Mouse (Mus musculus) spleen, postnatal 36 days (tissue): ENCODE data around the gene Relb.
"Not testable (repeated sequence)": the region's sequence is repeated elsewhere in the genome, so short reads cannot be mapped to it uniquely, and the experiment has no call there.

Source experiments
- DNase-seq, 2 experiments: peaks; one replicate each; pipeline ENCODE4 v3.0.0; 2022; ENCODE audit warnings: low spot score in 2 of 2, mixed read lengths in 1 of 2

Relb gene

DNA sequence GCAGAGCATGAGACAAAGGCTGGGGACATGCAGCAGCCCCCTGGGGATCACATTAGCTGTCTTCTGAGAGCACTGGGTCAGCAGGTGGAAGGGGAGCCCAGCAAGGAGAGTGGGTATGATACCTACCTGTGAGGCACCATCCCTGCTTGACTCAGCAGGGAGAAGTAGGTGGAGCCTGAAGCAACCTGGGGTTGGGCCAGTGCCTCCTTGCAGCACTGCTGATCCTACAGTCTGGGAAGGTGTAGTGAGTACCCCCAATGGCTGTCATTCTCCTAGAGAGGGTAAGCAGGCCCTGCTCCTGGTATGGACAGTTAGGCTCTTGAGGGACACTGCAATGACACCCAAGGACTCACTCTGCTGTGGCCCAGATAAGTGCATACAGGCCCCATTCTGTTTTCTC lies 3.0 kb upstream of the Relb start:
- DNase-seq: no peak

DNA sequence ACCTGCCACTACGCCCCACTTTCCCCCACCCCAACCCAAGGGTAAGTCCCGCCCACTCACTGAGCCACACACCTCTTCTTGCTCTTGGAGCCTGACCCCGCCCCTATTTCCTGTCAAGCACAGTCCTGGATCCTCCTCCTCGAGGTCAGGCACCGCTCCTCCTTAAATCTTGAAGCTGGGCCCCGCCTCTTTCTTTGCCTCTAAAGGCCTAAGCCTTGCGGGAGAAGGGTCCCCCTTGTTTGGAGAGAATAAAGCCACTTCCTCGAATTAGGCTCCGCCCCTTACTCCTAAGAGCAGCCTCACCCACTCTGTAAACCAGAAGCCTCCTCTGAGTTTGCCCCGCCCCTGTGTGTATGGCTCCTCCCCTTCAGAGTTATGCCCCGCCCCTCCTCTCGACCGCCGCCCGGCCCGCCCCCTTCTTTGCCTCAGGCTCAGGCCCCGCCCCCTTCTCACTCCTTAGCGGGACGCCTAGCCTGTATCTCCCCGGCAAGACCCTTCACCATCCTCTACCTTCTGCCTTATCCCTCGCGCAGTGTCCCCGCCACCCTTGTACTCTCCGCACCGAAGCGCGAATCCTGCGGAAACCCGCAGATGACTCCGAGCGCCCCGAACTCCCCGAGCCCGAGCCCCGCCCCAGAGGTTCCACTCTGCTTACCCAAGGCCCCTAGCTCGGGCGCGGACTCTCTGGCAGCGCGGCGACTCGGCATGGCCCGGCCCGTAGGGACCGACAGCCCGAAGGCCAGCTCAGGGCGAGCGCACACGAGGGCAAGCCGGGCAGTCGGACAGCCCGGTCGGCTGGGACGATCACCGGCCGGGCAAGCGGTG lies 490 bp downstream of the Relb start:
- peak; percentile 99 for DNase-seq

DNA sequence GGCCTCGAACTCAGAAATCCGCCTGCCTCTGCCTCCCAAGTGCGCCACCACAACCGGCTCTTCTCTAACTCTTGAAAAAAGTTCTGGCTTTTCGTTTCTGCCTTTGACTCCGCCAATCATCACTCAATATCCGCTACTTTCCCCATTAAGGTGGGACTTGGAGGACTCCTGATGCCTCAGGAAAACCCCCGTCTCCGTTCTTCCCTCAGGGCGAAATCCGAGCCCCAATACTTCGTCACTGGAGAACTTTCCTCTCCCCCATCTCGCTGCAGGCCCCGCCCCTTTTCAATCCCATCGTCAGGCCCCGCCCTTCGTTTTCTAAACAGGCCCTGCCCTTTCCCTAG lies 1.1 kb downstream of the Relb start:
- DNase-seq: no peak

DNA sequence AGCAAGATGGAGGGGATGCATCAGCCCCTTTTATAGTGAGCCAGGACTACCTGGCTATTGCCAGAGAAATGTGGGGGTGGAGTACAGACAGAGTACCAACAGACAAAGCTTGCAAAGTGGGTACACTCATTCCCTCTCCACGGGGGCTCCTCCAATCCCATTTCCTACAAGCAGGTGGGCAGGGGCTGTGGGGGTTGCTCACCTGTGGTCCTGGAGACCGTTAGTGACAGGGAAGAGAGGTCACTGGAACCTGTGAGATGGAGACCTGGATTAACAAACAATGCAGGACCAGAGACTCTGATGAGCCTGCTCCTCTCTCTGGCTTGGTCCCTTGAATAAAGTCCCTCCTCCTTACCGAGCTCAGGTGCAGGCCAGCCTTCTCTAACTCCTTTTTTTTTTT lies 1.5 kb downstream of the Relb start:
- DNase-seq: no peak

DNA sequence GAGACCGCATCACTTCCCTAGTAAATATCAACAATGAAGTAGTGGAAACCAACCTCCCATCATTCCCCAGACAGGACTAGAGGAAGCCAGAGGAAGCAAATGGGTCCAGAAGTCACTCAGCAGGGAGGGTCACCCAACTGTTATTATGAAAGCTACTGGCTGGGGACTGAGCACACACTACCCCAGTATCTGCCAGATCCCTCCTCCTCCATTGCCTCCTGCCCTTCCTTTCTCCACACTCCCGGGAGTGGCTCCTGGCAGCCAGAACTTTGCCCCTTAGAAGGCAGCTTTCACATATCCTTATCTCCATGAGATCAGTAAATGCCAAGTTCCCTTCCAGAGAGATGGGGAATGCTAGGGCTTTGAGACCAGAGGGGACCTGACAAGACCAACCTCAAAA lies 5.8 kb downstream of the Relb start:
- no peak for DNase-seq

DNA sequence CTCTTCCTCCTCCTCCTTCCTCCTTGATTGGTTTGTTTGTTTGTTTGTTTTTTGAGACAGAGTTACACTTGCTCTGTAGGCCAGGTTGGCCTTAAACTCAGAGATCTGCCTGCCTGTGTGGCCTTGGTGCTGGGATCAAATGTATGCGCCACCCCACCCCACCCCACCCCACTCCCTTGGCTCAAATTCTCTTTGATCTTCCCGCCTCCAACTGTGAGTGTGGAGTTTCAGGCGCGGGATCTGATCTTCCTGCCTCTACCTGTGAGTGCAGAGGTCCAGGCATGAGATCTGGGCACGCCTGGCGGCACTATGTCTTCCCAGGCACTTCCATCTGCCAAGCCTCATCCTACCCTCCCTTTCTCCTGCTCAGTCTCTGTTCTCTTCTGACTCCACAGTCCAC lies 7.0 kb downstream of the Relb start:
- DNase-seq: no peak

DNA sequence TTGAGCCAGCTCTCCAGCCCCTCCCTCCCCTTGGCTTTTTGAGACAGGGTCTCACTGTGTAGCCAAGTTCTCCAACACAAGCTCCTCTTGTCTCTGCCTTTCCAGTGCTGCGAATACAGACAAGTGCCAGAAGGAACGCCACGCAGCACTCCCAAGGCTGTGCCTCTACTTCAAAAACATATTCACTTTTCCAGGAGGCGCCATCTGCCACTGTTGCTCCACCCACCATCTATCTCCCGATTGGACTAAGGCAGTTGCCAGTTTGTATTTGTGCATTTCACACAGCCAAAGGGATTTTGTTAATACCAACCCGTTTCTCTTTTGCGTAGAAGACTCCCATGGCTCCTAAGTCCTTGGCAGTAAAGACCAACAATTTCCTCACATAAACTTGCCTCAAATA lies 8.4 kb downstream of the Relb start:
- no peak for DNase-seq

DNA sequence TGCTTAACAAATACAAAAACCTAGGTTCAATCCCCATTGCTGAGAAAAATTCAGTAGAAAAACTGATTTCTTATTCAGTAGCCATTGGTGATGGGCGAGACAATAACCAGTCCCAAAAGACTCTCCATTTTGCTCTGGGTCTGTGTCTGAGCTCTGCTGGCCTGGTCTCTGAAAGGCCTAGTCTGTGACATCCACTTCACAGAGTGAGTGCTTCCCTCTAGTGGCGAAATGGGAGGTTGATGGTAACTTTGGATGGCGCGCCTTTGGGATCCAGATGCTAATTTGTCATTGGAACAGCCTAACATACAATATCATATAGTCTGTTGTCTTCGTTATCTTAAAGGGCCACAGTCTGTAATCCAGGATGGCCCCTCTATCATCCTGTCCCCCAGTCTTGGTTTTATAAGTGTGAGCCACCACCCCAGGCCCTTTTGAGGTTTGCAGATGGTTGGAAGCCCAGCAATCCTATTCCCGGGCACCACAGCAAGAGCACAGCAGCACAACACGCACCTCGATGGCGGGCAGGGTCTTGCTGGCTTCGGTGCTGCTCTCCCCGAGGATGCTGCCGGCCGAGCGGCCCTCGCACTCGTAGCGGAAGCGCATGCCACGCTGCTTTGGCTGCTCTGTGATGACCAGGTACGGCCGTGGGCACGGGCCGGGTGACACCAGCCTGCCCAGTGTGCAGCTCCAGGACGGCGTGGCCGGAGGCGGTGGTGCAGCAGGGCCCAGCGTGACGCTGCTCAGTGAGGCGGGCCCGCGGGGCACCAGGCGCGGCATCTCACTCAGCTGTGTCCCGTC lies 10.0 kb downstream of the Relb start:
- peak; percentile 50 to 64 for DNase-seq

DNA sequence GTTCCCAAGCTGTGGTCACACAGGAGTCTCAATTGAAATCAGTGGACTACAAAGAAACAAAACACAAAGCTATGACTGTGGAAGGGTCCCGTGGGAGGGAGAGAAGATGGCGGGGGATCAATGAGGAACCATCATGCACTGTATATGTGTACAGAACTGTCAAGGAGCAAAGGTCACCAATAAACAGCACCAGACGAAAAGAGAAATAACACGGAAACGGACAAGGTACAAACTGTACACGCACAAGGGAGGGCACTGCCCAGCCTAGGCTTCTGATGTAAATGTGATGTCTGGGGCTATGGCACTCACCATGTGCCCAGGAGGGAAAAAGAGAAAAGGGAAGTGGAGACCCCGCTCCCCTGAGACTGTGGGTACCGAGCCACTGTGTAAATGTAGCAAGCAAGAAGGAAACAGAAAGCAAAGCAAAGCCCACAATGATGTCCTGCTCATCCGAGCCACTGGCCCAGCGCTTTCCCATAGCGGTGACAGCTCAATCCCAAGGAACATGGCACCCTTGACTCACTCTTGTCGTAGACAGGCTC lies 14.1 kb downstream of the Relb start:
- DNase-seq: peak; percentile 78 to 83

DNA sequence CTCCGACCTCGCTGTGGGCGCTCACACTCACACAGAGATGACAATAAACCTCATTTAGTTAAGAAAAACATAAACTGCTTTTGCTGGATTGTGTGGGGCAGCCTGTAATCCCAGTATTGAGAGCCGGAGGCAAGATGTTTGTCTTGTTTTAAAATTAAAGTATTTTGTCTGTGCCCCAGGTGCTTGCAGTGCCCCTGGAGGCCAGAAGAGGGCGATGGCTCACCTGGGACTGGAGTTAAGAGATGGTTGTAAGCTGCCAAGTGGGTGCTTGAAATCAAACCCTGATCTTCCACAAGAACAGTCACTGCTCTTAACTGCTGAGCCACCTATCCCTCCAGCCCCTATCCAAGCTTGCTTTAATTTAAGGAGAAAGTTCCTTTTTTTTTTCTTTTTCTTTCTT lies 18.3 kb downstream of the Relb start:
- no peak for DNase-seq

DNA sequence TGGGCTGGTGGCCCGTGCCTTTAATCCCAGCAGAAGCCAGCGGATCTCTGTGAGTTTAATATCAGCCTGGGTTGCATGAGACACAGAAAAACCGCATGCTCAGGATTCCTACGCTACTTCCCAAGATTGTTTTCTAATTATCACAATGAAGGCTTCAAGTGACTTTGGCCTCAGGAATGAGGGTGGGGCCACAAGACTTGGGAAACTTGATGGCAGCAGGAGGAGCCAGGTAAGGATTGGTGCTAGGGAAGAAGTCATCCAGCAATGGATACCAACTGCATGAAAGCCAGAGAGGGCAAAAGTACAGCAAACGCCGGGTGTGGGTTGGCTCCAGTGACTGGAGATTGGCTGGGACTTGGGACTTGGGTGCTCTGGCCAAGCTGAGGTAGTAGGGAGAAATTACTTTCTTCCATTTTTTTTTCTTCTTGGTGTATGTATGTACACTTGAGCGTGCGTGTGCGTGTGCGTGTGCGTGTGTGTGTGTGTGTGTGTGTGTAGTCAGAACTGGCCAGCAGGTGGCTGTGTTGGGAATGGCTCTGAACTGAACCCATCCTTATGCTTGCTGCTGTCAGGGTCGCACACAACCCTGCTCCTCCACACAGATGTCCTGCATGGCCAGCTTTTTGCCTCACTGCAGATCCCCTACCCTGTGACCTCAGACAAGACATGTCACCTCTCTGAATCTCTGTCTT lies 19.5 kb downstream of the Relb start:
- no peak for DNase-seq

DNA sequence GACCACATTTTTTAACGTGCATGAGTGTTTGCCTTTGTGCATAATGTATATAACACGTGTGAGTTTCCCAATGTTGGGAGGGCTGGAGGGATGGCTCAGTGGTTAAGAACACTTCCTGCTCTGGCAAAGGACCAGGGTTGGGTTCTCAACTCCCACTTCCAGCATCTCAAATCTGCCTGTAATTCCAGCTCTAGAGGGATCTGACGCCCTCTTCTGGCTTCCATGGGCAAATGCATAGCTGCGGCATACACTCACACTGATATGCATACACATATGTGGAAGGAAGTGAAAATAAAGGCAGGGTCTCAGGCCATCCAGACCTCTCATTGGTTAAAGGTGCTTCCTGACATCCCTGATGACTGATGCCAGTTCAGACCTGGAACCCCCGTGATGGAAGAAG lies 21.9 kb downstream of the Relb start:
- DNase-seq: no peak

DNA sequence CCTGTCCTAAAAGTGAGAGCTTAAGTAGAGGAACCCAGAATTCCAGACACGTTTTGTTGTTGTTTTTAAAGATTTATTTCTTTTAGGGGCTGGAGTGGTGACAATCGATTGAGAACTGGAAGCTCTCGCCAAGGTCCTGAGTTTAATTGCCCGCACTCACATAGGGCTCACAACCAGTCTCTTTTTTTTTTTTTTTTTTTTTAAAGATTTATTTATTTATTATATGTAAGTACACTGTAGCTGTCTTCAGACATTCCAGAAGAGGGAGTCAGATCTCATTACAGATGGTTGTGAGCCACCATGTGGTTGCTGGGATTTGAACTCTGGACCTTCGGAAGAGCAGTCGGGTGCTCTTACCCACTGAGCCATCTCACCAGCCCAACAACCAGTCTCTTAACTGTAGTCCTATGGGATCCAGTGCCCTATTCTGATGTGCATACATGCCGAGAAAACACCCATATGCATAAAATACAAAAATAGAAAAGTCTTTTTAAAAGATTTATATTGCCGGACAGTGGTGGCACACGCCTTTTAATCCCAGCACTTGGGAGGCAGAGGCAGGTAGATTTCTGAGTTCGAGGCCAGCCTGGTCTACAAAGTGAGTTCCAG lies 24.5 kb downstream of the Relb start:
- not testable (repeated sequence) for DNase-seq

DNA sequence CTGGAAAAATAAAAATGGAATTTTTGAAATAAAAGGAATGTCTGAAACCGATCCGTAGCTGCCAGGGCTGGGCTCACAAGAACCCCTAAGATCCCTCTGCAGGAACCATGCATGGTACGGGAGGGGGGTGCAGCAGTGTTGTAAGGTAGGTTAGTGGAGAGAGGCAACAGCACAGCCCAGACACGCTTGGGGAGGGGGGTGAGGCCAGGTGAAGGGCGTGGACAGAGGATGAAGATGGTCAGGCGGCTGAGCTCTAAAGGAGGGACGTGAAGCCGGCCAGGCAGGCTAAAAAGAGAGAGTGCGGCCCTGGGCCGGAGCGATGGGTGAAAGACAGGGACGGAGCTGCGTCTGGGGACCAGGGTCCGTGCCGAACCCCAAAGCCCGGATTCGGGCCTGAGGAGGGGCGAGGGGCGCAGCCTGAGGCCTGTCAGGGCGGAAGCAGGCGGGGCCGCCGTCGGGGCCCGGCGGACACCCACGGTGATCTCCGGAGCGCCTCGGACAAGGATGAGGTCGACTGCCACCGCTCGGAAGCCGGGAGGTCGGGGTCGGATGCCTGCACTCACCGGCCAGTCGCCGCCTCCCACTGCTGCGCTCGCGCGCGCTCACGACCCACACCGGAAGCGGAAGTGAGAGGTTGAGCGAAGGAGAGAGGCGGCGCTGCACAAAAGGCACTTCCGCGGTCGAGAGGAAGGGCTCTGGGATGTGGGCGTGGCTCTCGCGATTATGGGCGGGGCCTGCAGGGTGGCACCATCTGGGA lies 25.2 kb downstream of the Relb start, which contains the start of gene Clasrp:
Gene Clasrp (minus strand): TSS at position 638 of the 757 bp plus-strand sequence.
- peak; percentile 96 to 97 for DNase-seq

DNA sequence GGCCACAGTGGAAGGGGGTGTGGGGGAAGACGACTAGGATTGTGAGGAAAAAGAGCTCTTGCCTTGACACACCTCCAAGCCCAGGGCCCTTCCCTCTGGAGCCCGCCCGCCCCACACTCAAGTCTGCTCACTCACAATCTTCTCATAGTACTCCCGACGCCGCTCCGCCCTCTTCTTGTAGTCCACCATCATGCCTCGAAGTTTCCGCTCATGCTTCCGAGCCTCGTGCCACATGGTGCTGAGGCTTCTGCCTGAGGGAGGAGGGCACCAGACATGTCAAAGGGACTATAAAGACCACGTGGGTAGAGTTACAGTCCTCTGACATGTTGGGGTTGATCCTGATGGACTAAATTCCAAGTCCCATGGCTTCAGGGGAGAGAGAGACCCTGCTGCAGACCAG lies 26.2 kb downstream of the Relb start:
- DNase-seq: no peak

DNA sequence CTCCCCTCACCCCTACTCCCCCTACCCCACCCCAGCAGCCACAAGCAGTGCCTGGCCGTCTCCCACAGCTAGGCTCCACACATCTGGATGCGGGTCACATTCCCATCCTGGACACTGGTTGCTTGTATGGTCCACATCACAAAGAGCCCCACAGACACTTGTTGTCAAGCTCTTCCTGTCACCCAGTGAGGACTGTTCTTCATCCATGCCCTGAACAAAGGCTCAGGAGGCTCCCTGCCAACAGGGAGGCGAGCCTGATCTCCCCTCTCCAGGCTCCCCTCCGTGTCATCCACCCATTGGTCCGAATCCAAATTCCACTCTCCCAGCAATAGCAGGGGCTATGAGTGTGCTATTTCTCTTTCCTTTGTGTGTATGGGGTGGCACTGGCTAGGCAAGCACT lies 28.7 kb downstream of the Relb start:
- DNase-seq: no peak

DNA sequence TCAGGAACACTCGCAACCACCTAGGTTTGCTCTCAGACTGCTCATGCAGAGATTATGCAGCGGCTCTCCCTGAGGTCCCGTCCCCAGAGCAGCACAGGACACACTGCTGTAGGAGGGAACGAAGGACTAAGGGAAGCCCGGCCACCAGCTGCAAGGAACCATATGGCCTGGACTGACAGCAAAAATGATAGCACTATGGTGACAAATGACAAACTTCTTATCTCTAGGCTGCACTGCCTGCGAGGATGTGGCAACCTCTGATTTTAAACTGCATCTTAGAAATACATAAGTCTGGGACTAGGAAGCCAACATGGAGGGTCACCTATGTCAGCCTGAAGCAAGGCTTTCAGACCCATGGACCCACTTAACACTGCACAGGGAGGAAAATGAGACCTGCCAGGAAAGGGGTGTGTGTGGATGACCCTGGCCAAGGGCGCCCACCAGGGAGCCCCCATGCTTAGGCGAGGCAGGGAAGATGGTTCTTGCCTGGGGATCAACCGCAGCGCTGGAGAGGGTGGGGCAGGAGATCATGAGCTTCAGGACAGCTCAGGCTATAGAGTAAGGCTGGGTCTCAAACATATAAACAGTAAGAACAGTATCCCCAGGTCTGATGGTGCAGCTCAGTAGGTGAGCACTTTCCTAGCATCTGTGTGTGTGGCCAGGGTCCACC lies 36.0 kb downstream of the Relb start:
- DNase-seq: no peak

DNA sequence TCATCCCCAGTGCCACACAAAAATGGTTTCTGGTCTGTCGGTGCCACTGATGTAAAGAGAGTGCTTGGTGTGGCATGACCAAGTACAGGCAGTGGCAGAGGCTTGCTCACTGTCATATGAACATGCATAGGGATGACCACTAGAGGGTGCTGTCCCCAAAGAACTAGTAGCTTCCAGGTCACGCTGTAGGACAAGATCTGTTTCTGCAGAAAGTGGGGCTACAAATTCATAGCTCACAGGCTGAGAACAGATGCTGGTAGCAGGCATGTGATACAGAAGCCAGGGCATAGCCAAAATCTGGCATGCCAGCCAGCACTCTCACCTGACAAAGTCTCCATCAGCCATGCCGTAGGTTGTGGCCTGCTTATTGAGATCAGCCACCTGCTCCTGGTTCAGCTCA lies 39.3 kb downstream of the Relb start:
- DNase-seq: peak; percentile 72 to 83

DNA sequence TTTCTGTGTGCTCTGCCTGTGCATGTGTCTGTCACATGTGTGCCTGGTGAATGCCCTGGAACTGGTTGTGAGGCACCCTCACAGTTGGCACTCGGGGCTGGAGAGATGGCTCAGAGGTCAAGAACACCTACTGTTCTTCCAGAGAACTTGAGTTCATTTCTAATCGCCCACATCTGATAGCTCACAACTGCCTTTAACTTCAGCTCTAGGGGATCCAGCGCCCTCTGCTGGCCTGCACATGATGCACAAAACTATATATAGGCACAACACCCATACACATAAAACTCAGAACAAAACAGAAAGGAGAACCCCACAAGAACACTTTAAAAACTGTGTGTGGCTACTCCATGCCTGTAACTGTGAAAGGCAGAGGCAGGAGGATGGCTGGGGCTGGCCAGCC lies 40.0 kb downstream of the Relb start:
- DNase-seq: peak; percentile 49 to 59

DNA sequence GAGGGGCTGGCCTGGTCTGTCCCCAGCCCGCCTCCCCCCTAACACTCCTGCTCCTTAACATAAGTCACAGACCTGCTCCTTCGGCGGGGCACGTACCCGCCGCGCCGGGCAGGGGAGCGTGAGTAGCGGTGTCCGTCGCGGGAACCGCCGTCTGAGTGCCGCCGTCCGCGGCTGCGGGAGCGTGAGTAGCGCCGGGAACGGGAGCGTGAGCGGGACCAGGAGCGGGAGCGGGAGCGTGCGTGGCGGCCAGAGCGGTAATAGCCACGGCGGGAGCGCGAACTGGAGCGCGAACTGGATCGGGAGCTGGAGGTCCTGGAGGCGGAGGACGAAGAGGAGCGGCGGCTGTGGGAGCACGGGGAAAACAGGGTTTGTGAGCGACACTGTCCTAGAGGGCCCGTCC lies 43.0 kb downstream of the Relb start:
- no peak for DNase-seq

DNA sequence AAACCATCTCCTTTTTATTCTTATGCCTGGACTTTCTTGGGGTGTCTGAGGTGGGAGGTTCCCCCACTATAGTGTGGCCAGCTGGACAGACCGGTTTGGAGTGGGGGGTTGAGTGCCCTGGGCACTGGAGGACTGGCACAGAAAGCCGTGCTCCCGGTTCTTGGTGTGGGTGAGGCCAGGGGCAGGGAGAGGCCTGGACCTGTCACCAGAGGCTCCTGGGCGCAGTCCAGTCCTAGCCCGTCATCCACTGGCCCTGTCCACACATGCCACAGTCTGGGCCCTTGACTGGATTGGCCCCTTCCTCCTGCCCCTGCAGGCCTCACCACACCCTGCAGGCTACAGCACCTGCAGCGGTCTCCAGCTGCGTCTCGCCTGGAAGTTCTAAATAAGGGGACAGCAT lies 48.6 kb downstream of the Relb start:
- DNase-seq: no peak
